Mouse (Mus musculus): ENCODE measurements around the gene Hspb2. TPM values are rescaled to one million over a fixed set of nuclear protein-coding genes. Genes with fewer than 3 reads are reported as not detected.

Gene Hspb2
- polyA plus RNA-seq, 1 experiment from 2014 or later, result not detected

- peak overlapping the region; percentile 76 for H3K27ac ChIP-seq
- no peaks in the 10 kb centered on the region for H3K36me3 ChIP-seq (ENCODE audit: inconsistent target)
- H3K79me2 ChIP-seq (ENCODE audit: inconsistent target), result no peaks in the 10 kb centered on the region; the same call in 1 of the 2 replicates
- H3K4me3 ChIP-seq (ENCODE audit: inconsistent target), result peak overlapping the region; percentile 63
- 4% methylated on average over 17 of the region's 17 CpGs for WGBS (ENCODE audit: missing documents)
These were observed 15.5 kb upstream of the Hspb2 start for GRCm38 (mm10) chr9:50767531-50768106.

- no peaks in the 10 kb centered on the region for H3K79me2 ChIP-seq (ENCODE audit: inconsistent target)
- WGBS (ENCODE audit: missing documents), result 90% methylated on average over 1 of the region's 1 CpGs
- H3K27ac ChIP-seq, result no peak overlapping the region
- H3K4me3 ChIP-seq (ENCODE audit: inconsistent target), result no peak overlapping the region
- H3K36me3 ChIP-seq (ENCODE audit: inconsistent target), result no peaks in the 10 kb centered on the region
These were observed 11.2 kb upstream of the Hspb2 start for GRCm38 (mm10) chr9:50763331-50763730.

- no peak overlapping the region for H3K4me3 ChIP-seq (ENCODE audit: inconsistent target)
- WGBS (ENCODE audit: missing documents), result 71% methylated on average over 6 of the region's 6 CpGs
- H3K36me3 ChIP-seq (ENCODE audit: inconsistent target), result no peaks in the 10 kb centered on the region
- H3K27ac ChIP-seq, result no peak overlapping the region
- H3K79me2 ChIP-seq (ENCODE audit: inconsistent target), result no peaks in the 10 kb centered on the region
These were observed 9.5 kb upstream of the Hspb2 start for GRCm38 (mm10) chr9:50761520-50762243.

GRCm38 (mm10) chr9:50756711-50757110 lies 4.6 kb upstream of the Hspb2 start:
- no peaks in the 10 kb centered on the region for H3K79me2 ChIP-seq (ENCODE audit: inconsistent target)
- whole genome bisulfite sequencing (ENCODE audit: missing documents), result 80% methylated on average over 5 of the region's 5 CpGs

GRCm38 (mm10) chr9:50753947-50754346 lies 1.8 kb upstream of the Hspb2 start:
- Histone ChIP-seq H3K27ac (no peak overlapping the region), H3K4me3 (ENCODE audit: inconsistent target) (no peak overlapping the region), H3K36me3 (ENCODE audit: inconsistent target) (no peaks in the 10 kb centered on the region), H3K79me2 (ENCODE audit: inconsistent target) (no peaks in the 10 kb centered on the region)
- 73% methylated on average over 7 of the region's 7 CpGs for WGBS (ENCODE audit: missing documents)

More at GRCm38 (mm10) chr9:50756711-50757110, 4.6 kb upstream of the Hspb2 start:
- H3K27ac ChIP-seq, result no peak overlapping the region
- no peaks in the 10 kb centered on the region for H3K36me3 ChIP-seq (ENCODE audit: inconsistent target)
- no peak overlapping the region for H3K4me3 ChIP-seq (ENCODE audit: inconsistent target)

- H3K79me2 ChIP-seq (ENCODE audit: inconsistent target), result no peaks in the 10 kb centered on the region
- no peak overlapping the region for H3K27ac ChIP-seq
- H3K4me3 ChIP-seq (ENCODE audit: inconsistent target), result no peak overlapping the region
- no peaks in the 10 kb centered on the region for H3K36me3 ChIP-seq (ENCODE audit: inconsistent target)
- 91% methylated on average over 17 of the region's 17 CpGs for WGBS (ENCODE audit: missing documents)
These were observed 846 bp upstream of the Hspb2 start for GRCm38 (mm10) chr9:50752784-50753615.

- no peak within 1 kb of the TSS for H3K27ac ChIP-seq
- H3K4me3 ChIP-seq (ENCODE audit: inconsistent target), result no peak within 1 kb of the TSS
- 76% methylated on average over 19 of the region's 22 CpGs for WGBS (ENCODE audit: missing documents)
- H3K79me2 ChIP-seq (ENCODE audit: inconsistent target), result no peaks in the 10 kb centered on the region
- H3K36me3 ChIP-seq (ENCODE audit: inconsistent target), result no peaks in the 10 kb centered on the region
These were observed 831 bp downstream of the Hspb2 start, which contains the start of gene Cryab for GRCm38 (mm10) chr9:50751323-50751722. Cryab (plus strand) TSS chr9:50751325.

- Histone ChIP-seq H3K4me3 (ENCODE audit: inconsistent target) (no peak overlapping the region), H3K79me2 (ENCODE audit: inconsistent target) (no peaks in the 10 kb centered on the region), H3K36me3 (ENCODE audit: inconsistent target) (no peaks in the 10 kb centered on the region), H3K27ac (no peak overlapping the region)
- WGBS (ENCODE audit: missing documents), result 95% methylated on average over 6 of the region's 6 CpGs
These were observed 1.4 kb downstream of the Hspb2 start for GRCm38 (mm10) chr9:50750706-50751105.

GRCm38 (mm10) chr9:50746214-50746677 lies 5.9 kb downstream of the Hspb2 start, which contains the start of gene 2310030G06Rik:
2310030G06Rik (minus strand) TSS chr9:50746536.
- Histone ChIP-seq H3K36me3 (ENCODE audit: inconsistent target) (no peaks in the 10 kb centered on the region), H3K79me2 (ENCODE audit: inconsistent target) (no peaks in the 10 kb centered on the region), H3K4me3 (ENCODE audit: inconsistent target) (no peak within 1 kb of the TSS), H3K27ac (no peak within 1 kb of the TSS)
- WGBS (ENCODE audit: missing documents), result 18% methylated on average over 19 of the region's 19 CpGs

GRCm38 (mm10) chr9:50745806-50746205 lies 6.3 kb downstream of the Hspb2 start:
- H3K27ac ChIP-seq, result no peak overlapping the region
- no peaks in the 10 kb centered on the region for H3K79me2 ChIP-seq (ENCODE audit: inconsistent target)
- WGBS (ENCODE audit: missing documents), result 60% methylated on average over 7 of the region's 7 CpGs
- no peaks in the 10 kb centered on the region for H3K36me3 ChIP-seq (ENCODE audit: inconsistent target)
- no peak overlapping the region for H3K4me3 ChIP-seq (ENCODE audit: inconsistent target)

- 52% methylated on average over 2 of the region's 2 CpGs for WGBS (ENCODE audit: missing documents)
- Histone ChIP-seq H3K4me3 (ENCODE audit: inconsistent target) (no peak overlapping the region), H3K36me3 (ENCODE audit: inconsistent target) (no peaks in the 10 kb centered on the region), H3K79me2 (ENCODE audit: inconsistent target) (no peaks in the 10 kb centered on the region), H3K27ac (no peak overlapping the region)
These were observed 9.4 kb downstream of the Hspb2 start for GRCm38 (mm10) chr9:50742744-50743143.

- H3K79me2 ChIP-seq (ENCODE audit: inconsistent target), result no peaks in the 10 kb centered on the region
- H3K36me3 ChIP-seq (ENCODE audit: inconsistent target), result no peaks in the 10 kb centered on the region
- H3K4me3 ChIP-seq (ENCODE audit: inconsistent target), result no peak overlapping the region
- 95% methylated on average over 3 of the region's 3 CpGs for WGBS (ENCODE audit: missing documents)
- H3K27ac ChIP-seq, result no peak overlapping the region
These were observed 9.9 kb downstream of the Hspb2 start for GRCm38 (mm10) chr9:50742261-50742660.

GRCm38 (mm10) chr9:50740867-50741784 lies 11.0 kb downstream of the Hspb2 start:
- 95% methylated on average over 14 of the region's 14 CpGs for WGBS (ENCODE audit: missing documents)
- H3K27ac ChIP-seq, result no peak overlapping the region
- no peaks in the 10 kb centered on the region for H3K79me2 ChIP-seq (ENCODE audit: inconsistent target)
- no peak overlapping the region for H3K4me3 ChIP-seq (ENCODE audit: inconsistent target)
- no peaks in the 10 kb centered on the region for H3K36me3 ChIP-seq (ENCODE audit: inconsistent target)

All from macrophage (primary cell).